Comparison of ENCODE assay signal across 10 mouse cellular contexts in genomic region chr2:93284625-93285024, GRCm38 (mm10). TPM values are rescaled to one million over a fixed set of nuclear protein-coding genes. Genes with fewer than 3 reads are reported as not detected.
DNase-seq lines count a peak whose midpoint lies in the region; ATAC-seq and TF ChIP-seq lines count a peak whose summit lies in the region.
"Had no signal": no experiment of that assay in that cellular context is flagged by ENCODE, and none has a peak within 500 bp of the region (broad histone marks: within the 10 kb centered on the region; RNA-seq: fewer than 3 reads in every experiment).

No protein-coding gene starts in this region.

- no peak overlapping the region for H3K9ac ChIP-seq in forebrain, embryonic 15.5 days (replicated peaks)
- H3K9ac ChIP-seq in forebrain, embryonic 11.5 days (ENCODE audit: low read length): no peak overlapping the region; the same call in 1 of the 2 replicates
- H3K9ac ChIP-seq in kidney, embryonic 16.5 days (replicated peaks; ENCODE audit: low read length): 0 out of 2 replicates have a peak overlapping the region, but pooled peaks have one; percentile 27
- H3K9ac ChIP-seq in hindbrain, embryonic 15.5 days: no peak overlapping the region
- no peak overlapping the region for H3K9ac ChIP-seq in neural tube, embryonic 15.5 days (replicated peaks)
- H3K9ac ChIP-seq: lung, embryonic 14.5 days had no signal

- peak overlapping the region; percentile 28; the same call in 1 of the 2 replicates for H3K27ac ChIP-seq in forebrain, embryonic 15.5 days (replicated peaks)
- H3K27ac ChIP-seq in forebrain, embryonic 11.5 days (ENCODE audit: low read depth, low read length): no peak overlapping the region
- peak overlapping the region; percentile 48; the same call in 1 of the 2 replicates for H3K27ac ChIP-seq in kidney, embryonic 16.5 days (ENCODE audit: low read length)
- H3K27ac ChIP-seq in kidney, adult 2 months (ENCODE audit: insufficient read depth, low read depth, low read length): no peak overlapping the region
- 0 out of 2 replicates have a peak overlapping the region, but pooled peaks have one; percentile 83 for H3K27ac ChIP-seq in hindbrain, embryonic 15.5 days (replicated peaks)
- H3K27ac ChIP-seq in neural tube, embryonic 15.5 days (replicated peaks): peak overlapping the region; percentile 79

- H3K4me3 ChIP-seq in forebrain, embryonic 15.5 days: no peak overlapping the region
- H3K4me3 ChIP-seq in forebrain, embryonic 11.5 days (ENCODE audit: low read depth, low read length): no peak overlapping the region
- H3K4me3 ChIP-seq in kidney, embryonic 16.5 days (ENCODE audit: low read length): no peak overlapping the region
- no peak overlapping the region for H3K4me3 ChIP-seq in kidney, adult 2 months (ENCODE audit: insufficient read depth, low read depth, low read length)
- H3K4me3 ChIP-seq in hindbrain, embryonic 15.5 days: no peak overlapping the region
- no peak overlapping the region for H3K4me3 ChIP-seq in neural tube, embryonic 15.5 days (replicated peaks)

- peaks cover 74% of the 10 kb centered on the region for H3K4me1 ChIP-seq in forebrain, embryonic 15.5 days
- H3K4me1 ChIP-seq in forebrain, embryonic 11.5 days (replicated peaks; ENCODE audit: control insufficient read depth, insufficient read depth, low read length): peaks cover 71% of the 10 kb centered on the region
- peaks cover 67% of the 10 kb centered on the region for H3K4me1 ChIP-seq in kidney, embryonic 16.5 days (ENCODE audit: insufficient read depth, low read length)
- H3K4me1 ChIP-seq in kidney, adult 2 months (ENCODE audit: control insufficient read depth, insufficient read depth, low read length): peaks cover 5% of the 10 kb centered on the region
- H3K4me1 ChIP-seq in hindbrain, embryonic 15.5 days (replicated peaks): peaks cover 81% of the 10 kb centered on the region
- peaks cover 79% of the 10 kb centered on the region for H3K4me1 ChIP-seq in neural tube, embryonic 15.5 days

- no peak for TF ChIP-seq POLR2A in kidney, adult 2 months (IDR thresholded peaks at IDR 0.05; ENCODE audit: low read depth, low read length)

- no peak for ATAC-seq in forebrain, embryonic 15.5 days (replicated peaks)
- ATAC-seq in forebrain, embryonic 11.5 days (replicated peaks; ENCODE audit: low FRiP score): no peak
- ATAC-seq in kidney, embryonic 16.5 days (ENCODE audit: low FRiP score, low TSS enrichment): no peak
- ATAC-seq in hindbrain, embryonic 15.5 days (ENCODE audit: low FRiP score, low read depth): no peak
- no peak for ATAC-seq in neural tube, embryonic 15.5 days (ENCODE audit: low FRiP score)

- no peak overlapping the region for H3K4me2 ChIP-seq in forebrain, embryonic 15.5 days (replicated peaks)
- no peak overlapping the region for H3K4me2 ChIP-seq in forebrain, embryonic 11.5 days (ENCODE audit: low read depth, low read length, severe bottlenecking)
- no peak overlapping the region for H3K4me2 ChIP-seq in kidney, embryonic 16.5 days (replicated peaks; ENCODE audit: low read depth, low read length)
- H3K4me2 ChIP-seq in hindbrain, embryonic 15.5 days: no peak overlapping the region
- no peak overlapping the region for H3K4me2 ChIP-seq in neural tube, embryonic 15.5 days
- H3K4me2 ChIP-seq: lung, embryonic 14.5 days had no signal

- H3K36me3 ChIP-seq in forebrain, embryonic 15.5 days: no peaks in the 10 kb centered on the region
- no peaks in the 10 kb centered on the region for H3K36me3 ChIP-seq in forebrain, embryonic 11.5 days (ENCODE audit: control insufficient read depth, insufficient read depth, low read length)
- H3K36me3 ChIP-seq in kidney, embryonic 16.5 days (ENCODE audit: insufficient read depth, low read length): no peaks in the 10 kb centered on the region
- no peaks in the 10 kb centered on the region for H3K36me3 ChIP-seq in kidney, adult 2 months (ENCODE audit: control insufficient read depth, insufficient read depth, low read length)
- no peaks in the 10 kb centered on the region for H3K36me3 ChIP-seq in hindbrain, embryonic 15.5 days
- no peaks in the 10 kb centered on the region for H3K36me3 ChIP-seq in neural tube, embryonic 15.5 days

- H3K27me3 ChIP-seq in forebrain, embryonic 15.5 days: no peaks in the 10 kb centered on the region
- no peaks in the 10 kb centered on the region for H3K27me3 ChIP-seq in forebrain, embryonic 11.5 days (ENCODE audit: control insufficient read depth, insufficient read depth, low read length)
- H3K27me3 ChIP-seq in kidney, embryonic 16.5 days (ENCODE audit: insufficient read depth, low read length): no peaks in the 10 kb centered on the region
- no peaks in the 10 kb centered on the region for H3K27me3 ChIP-seq in kidney, adult 2 months (replicated peaks; ENCODE audit: control insufficient read depth, insufficient read depth, low read length)
- no peaks in the 10 kb centered on the region for H3K27me3 ChIP-seq in hindbrain, embryonic 15.5 days
- no peaks in the 10 kb centered on the region for H3K27me3 ChIP-seq in neural tube, embryonic 15.5 days (replicated peaks)

- no peak for TF ChIP-seq CTCF in kidney, adult 2 months (conservative IDR thresholded peaks at IDR 0.05; ENCODE audit: insufficient read depth, insufficient read length, low read depth, low read length)

- no peak for DNase-seq in forebrain, embryonic 11.5 days (ENCODE audit: low spot score)
- DNase-seq in kidney, adult 2 months: no peak
- no peak for DNase-seq in cerebellum, adult 18-20 months
- DNase-seq in right cerebral cortex, postnatal 25 days: no peak
- DNase-seq: heart, adult 18-20 months had no signal

- H3K9me3 ChIP-seq in forebrain, embryonic 15.5 days: no peaks in the 10 kb centered on the region
- H3K9me3 ChIP-seq in forebrain, embryonic 11.5 days (ENCODE audit: control insufficient read depth, low read length): no peaks in the 10 kb centered on the region
- H3K9me3 ChIP-seq in kidney, embryonic 16.5 days (ENCODE audit: low read length): no peaks in the 10 kb centered on the region
- H3K9me3 ChIP-seq in hindbrain, embryonic 15.5 days: no peaks in the 10 kb centered on the region
- H3K9me3 ChIP-seq in neural tube, embryonic 15.5 days (replicated peaks): no peaks in the 10 kb centered on the region

- 70% methylated on average over 2 of the region's 2 CpGs for WGBS in forebrain, embryonic 15.5 days
- 71% methylated on average over 2 of the region's 2 CpGs for WGBS in forebrain, embryonic 11.5 days
- 83% methylated on average over 2 of the region's 2 CpGs for WGBS in kidney, embryonic 16.5 days
- WGBS in kidney, adult 2 months: 80% methylated on average over 2 of the region's 2 CpGs
- 69% methylated on average over 2 of the region's 2 CpGs for WGBS in hindbrain, embryonic 15.5 days
- 70% methylated on average over 2 of the region's 2 CpGs for WGBS in neural tube, embryonic 15.5 days

RNA-seq across cellular contexts. Expression of gene Tspan18, which starts 49.7 kb away (rescaled TPM):
- polyA plus RNA-seq in forebrain, embryonic 15.5 days (2015; fragmentation: Nextera tagmentation; extraction: Ambion mirVana): 16.5 and 16.9 TPM in 2 replicates
- 54.1 and 56.4 TPM in 2 replicates for polyA plus RNA-seq in forebrain, embryonic 11.5 days (2014; fragmentation: Nextera tagmentation; extraction: Ambion mirVana)
- polyA plus RNA-seq in kidney, embryonic 16.5 days (2015; fragmentation: Nextera tagmentation; extraction: Ambion mirVana): 35.0 and 47.0 TPM in 2 replicates
- 18.9 and 20.9 TPM in 2 replicates for polyA plus RNA-seq in kidney, adult 2 months (2012; rRNA removed)
- polyA plus RNA-seq in hindbrain, embryonic 15.5 days (2015; fragmentation: Nextera tagmentation; extraction: Ambion mirVana): 17.9 and 23.5 TPM in 2 replicates
- polyA plus RNA-seq in neural tube, embryonic 15.5 days (2015; fragmentation: Nextera tagmentation; extraction: Ambion mirVana): 22.0 and 29.3 TPM in 2 replicates

Comparison
In these comparisons a context has a peak if more than half of its experiments do, and no peak if none do; other contexts are left out.
1. H3K27ac ChIP-seq: peak in forebrain, embryonic 15.5 days (single experiment), kidney, embryonic 16.5 days (single experiment), hindbrain, embryonic 15.5 days (single experiment) and neural tube, embryonic 15.5 days (single experiment); none in forebrain, embryonic 11.5 days (single experiment) and kidney, adult 2 months (single experiment).